Mouse (Mus musculus): ENCODE results near the gene Mettl23. TPM values are rescaled to one million over a fixed set of nuclear protein-coding genes. Genes with fewer than 3 reads are reported as not detected.
A peak's percentile ranks its signal among the peaks of the same experiment; 100 is the strongest.

Gene Mettl23
- polyA plus RNA-seq, 1 experiment from 2014 or later, result 63.7 TPM

DNA sequence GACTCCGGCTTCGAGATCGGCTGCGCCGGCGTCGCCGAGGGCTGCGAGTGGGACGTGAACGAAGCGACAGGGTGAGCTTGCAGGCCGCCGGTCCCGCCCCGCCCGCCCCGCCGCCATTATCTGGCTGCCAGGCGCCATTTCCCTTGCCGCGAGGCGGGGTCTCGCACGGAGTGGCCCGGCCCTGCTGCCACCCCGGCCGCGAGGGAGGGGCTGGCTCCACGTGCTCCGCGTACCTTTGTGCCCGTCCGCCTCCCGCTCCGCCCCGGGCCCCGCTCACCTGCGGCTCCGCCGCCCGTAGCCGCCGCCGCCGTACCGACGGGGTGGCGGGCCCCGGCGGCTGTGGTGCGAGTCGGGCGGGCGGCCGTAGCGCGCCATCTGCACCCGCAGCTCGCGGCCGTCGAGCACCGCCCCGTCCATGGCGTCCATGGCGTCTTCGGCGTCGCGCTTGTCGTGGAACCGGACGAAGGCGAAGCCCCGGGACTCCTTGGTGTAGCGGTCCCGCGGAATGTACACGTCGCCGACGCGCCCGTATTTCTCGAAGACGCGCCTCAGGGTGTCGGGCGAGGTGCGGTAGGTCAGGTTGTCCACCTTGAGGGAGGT, 9.3 kb downstream of the Mettl23 start, which contains the start of gene Mfsd11:
Gene Mfsd11 (plus strand): TSS at position 150 of the 600 bp plus-strand sequence.
- H3K9ac ChIP-seq, result peak within 1 kb of the TSS; percentile 98
- H3K27me3 ChIP-seq (replicated peaks), result no peaks in the 10 kb centered on the region
- WGBS, result under 1% methylated on average over 85 of the region's 91 CpGs
- peak within 1 kb of the TSS; percentile 93 for H3K27ac ChIP-seq
- ATAC-seq (ENCODE audit: low FRiP score, low read depth), result peak; percentile 57
- peaks cover 25% of the 10 kb centered on the region for H3K4me1 ChIP-seq
- H3K4me2 ChIP-seq (replicated peaks), result peak within 1 kb of the TSS; percentile 61
- peak within 1 kb of the TSS; percentile 98 for H3K4me3 ChIP-seq
- H3K36me3 ChIP-seq, result peaks cover 23% of the 10 kb centered on the region
- no peaks in the 10 kb centered on the region for H3K9me3 ChIP-seq

DNA sequence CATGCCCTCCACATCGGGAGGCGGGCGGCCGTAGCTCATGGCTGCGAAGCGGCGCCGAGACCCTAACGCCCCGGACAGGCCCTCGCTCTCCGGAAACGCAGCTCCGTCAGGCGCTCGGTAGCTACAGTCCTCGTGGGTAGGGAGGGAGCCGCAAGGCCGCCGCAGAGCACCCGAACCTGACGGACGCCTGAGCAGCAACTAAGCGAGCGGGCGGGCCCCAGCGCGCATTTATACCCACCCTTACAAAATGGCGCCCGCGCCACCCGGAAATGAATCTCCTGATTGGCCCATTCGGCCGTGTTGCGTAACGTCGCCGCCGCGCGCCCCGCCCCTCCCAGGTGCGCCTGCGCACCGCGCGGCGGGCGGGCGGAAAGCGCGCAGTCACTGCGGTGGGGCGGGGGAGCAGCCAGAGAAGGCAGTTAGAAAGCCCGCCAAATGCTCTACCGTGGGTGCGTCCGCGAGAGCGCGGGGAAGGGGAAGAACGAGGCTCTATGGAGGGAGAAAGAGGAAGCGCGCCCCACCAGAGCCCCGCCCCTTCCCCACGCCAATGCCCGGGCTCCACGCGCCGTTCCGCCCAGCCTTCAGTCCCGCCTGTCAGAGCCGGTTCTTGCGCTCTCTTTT, 9.9 kb downstream of the Mettl23 start, which contains the start of gene Srsf2:
Gene Srsf2 (minus strand): TSS at position 204 of the 621 bp plus-strand sequence.
- Histone ChIP-seq H3K4me2 (replicated peaks) (peak within 1 kb of the TSS; percentile 61), H3K36me3 (peaks cover 18% of the 10 kb centered on the region), H3K27ac (peak within 1 kb of the TSS; percentile 93), H3K4me1 (peaks cover 25% of the 10 kb centered on the region), H3K9ac (peak within 1 kb of the TSS; percentile 98), H3K4me3 (peak within 1 kb of the TSS; percentile 98), H3K27me3 (replicated peaks) (no peaks in the 10 kb centered on the region), H3K9me3 (no peaks in the 10 kb centered on the region)
- under 1% methylated on average over 72 of the region's 74 CpGs for WGBS
- ATAC-seq (ENCODE audit: low FRiP score, low read depth), result peak; percentile 87

DNA sequence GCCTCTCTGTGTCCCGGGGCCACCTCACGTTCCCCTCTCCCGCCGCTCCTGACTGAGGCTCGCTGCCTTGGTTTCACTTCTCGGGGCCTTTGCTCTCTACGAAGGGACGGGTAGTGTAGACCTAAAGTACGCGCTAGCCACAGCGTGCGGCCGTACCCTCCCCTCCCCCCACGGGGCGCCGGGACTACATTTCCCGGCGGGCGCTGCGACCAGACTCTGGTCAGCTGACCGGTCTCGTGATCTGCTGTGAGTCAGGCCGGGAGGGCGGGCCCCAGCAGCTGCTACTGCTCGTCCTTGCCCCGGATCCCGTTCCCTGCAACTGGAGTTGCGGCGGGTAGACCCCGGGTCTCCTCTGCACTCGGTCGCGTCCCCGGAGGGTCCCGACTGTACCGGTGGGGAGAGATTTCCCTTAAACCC, 10.4 kb downstream of the Mettl23 start:
- peak; percentile 93 for ATAC-seq (ENCODE audit: low FRiP score, low read depth)
- peaks cover 15% of the 10 kb centered on the region for H3K36me3 ChIP-seq
- no peaks in the 10 kb centered on the region for H3K9me3 ChIP-seq
- H3K4me1 ChIP-seq, result peaks cover 25% of the 10 kb centered on the region
- H3K27me3 ChIP-seq (replicated peaks), result no peaks in the 10 kb centered on the region
- under 1% methylated on average over 36 of the region's 36 CpGs for WGBS
- H3K9ac ChIP-seq, result peak overlapping the region; percentile 98
- H3K4me3 ChIP-seq, result peak overlapping the region; percentile 98
- peak overlapping the region; percentile 93 for H3K27ac ChIP-seq
- peak overlapping the region; percentile 61 for H3K4me2 ChIP-seq (replicated peaks)

DNA sequence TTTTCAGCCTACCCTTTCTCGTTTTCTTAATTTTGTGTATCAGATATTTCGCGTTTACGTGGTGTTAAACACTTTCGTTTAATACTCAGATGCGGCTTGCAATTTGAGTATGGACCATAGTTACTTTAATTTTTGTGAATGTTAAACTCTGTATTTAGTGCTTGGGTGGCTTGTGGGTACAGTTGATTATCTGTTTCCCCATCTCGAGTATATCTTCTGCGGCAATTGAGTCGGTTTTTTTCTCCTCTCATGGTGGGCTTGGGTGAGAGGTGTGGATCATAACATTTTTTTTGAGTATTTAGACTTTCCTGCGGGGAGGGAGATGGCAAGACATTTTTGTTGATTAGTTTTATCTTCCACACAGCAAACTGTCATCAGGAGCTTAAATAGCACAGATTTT, 11.2 kb downstream of the Mettl23 start:
- WGBS, result 45% methylated on average over 10 of the region's 10 CpGs
- Histone ChIP-seq H3K4me3 (peak overlapping the region; percentile 98), H3K27ac (no peak overlapping the region)

DNA sequence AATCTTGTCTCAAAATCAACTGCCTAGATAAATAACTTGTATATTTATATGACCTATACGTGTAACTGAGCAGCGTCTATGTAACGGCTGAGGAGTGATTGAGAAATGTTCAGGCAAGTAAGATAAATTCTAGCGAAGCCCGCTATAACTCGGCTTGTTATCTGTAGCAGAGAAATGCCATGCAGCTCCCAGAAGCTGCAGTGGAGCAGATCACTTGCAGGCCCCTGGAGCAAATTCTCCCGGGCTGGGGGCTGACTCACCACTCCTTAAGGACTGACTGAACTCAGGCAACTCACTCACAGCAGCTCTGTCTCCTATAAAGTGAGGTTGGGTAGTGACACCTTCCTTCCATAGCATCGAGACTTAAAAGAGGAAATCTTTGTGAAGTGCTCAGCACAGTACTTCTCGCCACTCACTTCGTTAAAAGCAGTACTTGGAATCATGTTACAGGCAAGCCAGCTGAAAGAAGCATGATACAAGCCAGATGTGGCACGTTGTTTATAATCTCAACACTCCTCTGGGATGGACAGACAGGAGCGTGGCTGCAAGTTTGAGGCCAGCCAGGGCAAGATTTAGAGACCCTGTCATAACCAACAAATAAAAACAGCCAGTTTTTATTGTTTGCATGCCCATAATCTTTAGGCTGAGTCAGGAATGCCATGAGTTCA, 14.2 kb downstream of the Mettl23 start:
- Histone ChIP-seq H3K9ac (0 out of 2 replicates have a peak overlapping the region, but pooled peaks have one; percentile 0), H3K4me2 (replicated peaks) (no peak overlapping the region), H3K27ac (no peak overlapping the region), H3K9me3 (no peaks in the 10 kb centered on the region), H3K36me3 (peaks cover 32% of the 10 kb centered on the region), H3K4me3 (no peak overlapping the region), H3K4me1 (peaks cover 16% of the 10 kb centered on the region; the same call in 1 of the 2 replicates), H3K27me3 (replicated peaks) (no peaks in the 10 kb centered on the region)
- 85% methylated on average over 12 of the region's 12 CpGs for WGBS
- ATAC-seq (ENCODE audit: low FRiP score, low read depth), result no peak

More for the DNA sequence above, 11.2 kb downstream of the Mettl23 start:
- H3K4me2 ChIP-seq (replicated peaks), result peak overlapping the region; percentile 61
- peaks cover 25% of the 10 kb centered on the region for H3K4me1 ChIP-seq
- H3K9me3 ChIP-seq, result no peaks in the 10 kb centered on the region
- ATAC-seq (ENCODE audit: low FRiP score, low read depth), result no peak
- peaks cover 12% of the 10 kb centered on the region for H3K36me3 ChIP-seq
- no peaks in the 10 kb centered on the region for H3K27me3 ChIP-seq (replicated peaks)
- H3K9ac ChIP-seq, result peak overlapping the region; percentile 98

DNA sequence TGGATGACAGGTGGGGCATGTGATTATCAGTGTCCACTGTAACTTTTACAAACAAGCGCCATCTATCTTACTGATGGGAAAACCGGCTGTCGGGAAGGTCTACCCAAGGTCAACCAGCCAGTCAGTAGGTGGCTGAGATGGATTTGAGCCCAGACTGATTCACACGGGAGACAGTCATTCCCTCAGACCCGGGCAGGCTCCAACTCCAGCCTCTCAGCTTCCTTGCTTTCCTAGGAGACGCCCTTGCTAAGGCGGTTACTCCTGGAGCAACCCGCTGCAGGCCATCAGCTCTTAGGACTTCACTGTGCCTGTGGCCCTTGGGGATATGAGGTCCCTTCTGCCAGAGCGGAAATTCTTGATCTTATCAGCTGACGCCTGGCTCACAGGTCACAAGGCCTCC, 21.4 kb downstream of the Mettl23 start:
- H3K9me3 ChIP-seq, result no peaks in the 10 kb centered on the region
- no peak overlapping the region for H3K9ac ChIP-seq
- no peak overlapping the region for H3K4me2 ChIP-seq (replicated peaks)
- H3K4me1 ChIP-seq, result no peaks in the 10 kb centered on the region
- no peaks in the 10 kb centered on the region for H3K27me3 ChIP-seq (replicated peaks)
- peaks cover 90% of the 10 kb centered on the region for H3K36me3 ChIP-seq
- H3K4me3 ChIP-seq, result no peak overlapping the region
- no peak overlapping the region for H3K27ac ChIP-seq
- no peak for ATAC-seq (ENCODE audit: low FRiP score, low read depth)
- 87% methylated on average over 10 of the region's 10 CpGs for WGBS

DNA sequence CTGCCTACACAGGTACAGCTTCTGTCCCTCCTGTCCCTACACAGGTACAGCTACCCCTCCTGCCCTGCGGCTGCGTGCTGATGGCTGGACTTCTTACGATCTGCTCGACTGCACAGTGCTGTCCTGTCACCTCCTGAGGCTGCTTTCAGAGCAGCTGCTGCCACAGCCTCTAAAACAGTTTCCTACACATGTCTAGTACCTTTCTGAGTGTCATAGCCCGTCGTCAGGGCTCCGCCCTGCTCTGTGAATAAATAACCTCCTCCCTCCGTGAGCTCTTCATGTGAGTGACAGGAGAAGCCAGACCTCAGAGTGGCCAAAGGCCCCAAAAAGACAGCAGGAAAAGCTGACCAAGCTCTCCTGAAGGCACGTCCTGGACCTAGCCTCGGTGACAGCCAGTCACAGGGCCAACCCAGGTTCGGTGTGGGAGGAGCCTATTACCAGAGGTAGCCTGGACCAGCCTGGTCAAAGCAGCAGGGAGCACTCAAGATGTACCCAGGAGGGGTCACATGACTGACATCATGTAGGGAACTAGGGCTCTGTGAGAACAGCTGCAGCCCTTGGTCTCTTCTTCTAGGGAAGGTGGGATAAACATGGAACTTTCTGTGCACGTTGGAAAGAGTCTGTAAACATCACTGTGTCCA, 23.0 kb downstream of the Mettl23 start:
- H3K27me3 ChIP-seq (replicated peaks), result no peaks in the 10 kb centered on the region
- no peak for ATAC-seq (ENCODE audit: low FRiP score, low read depth)
- H3K9me3 ChIP-seq, result no peaks in the 10 kb centered on the region
- H3K4me2 ChIP-seq (replicated peaks), result no peak overlapping the region
- no peak overlapping the region for H3K4me3 ChIP-seq
- 79% methylated on average over 12 of the region's 12 CpGs for WGBS
- no peak overlapping the region for H3K9ac ChIP-seq
- H3K4me1 ChIP-seq, result no peaks in the 10 kb centered on the region
- peaks cover 82% of the 10 kb centered on the region for H3K36me3 ChIP-seq
- H3K27ac ChIP-seq, result no peak overlapping the region

DNA sequence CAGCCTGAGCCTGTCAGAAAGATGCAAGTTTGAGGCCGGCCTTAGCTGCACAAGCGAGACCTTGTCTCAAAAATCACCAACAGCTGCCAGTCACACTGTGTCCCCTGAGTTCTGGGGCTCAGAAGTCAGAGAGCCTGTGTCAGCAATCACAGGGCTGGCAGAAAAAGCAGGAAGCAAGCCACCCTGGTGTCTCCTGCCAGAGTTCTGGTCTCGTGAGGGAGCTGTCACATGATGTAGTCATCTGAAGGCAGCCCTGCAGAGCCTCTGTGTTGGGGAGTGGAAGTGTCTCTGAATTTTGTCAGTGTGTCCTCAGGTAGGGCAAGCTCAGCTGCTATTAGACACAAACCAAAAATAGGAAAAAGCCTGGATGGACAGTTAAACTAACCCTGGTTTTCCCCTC, 25.1 kb downstream of the Mettl23 start:
- 79% methylated on average over 3 of the region's 3 CpGs for WGBS

DNA sequence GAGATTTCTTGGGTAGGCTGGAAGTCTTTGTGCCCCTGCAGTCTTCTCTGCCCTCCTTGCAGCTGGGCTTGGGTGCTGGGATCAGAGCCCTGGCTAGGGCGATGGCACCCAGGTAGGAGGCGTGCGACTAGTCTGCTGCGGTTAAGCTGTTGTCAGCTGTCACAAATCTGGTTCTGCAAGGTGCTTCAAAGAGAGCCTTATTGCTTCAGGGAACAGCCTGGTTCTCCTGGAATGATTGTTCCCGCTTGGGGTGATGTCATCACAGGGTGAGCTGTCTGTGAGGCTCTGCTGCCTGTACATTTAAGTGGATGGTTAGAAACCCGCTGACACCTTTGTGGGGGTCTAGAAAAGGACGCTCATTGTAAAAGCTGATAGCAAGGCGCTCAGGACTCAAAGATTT, 26.1 kb downstream of the Mettl23 start:
- H3K9ac ChIP-seq, result no peak overlapping the region
- 93% methylated on average over 8 of the region's 8 CpGs for WGBS
- H3K36me3 ChIP-seq, result peaks cover 78% of the 10 kb centered on the region
- H3K27ac ChIP-seq, result no peak overlapping the region
- no peaks in the 10 kb centered on the region for H3K9me3 ChIP-seq
- H3K4me2 ChIP-seq (replicated peaks), result no peak overlapping the region
- no peak for ATAC-seq (ENCODE audit: low FRiP score, low read depth)
- no peaks in the 10 kb centered on the region for H3K27me3 ChIP-seq (replicated peaks)
- H3K4me1 ChIP-seq, result no peaks in the 10 kb centered on the region
- H3K4me3 ChIP-seq, result no peak overlapping the region

More for the DNA sequence above, 25.1 kb downstream of the Mettl23 start:
- Histone ChIP-seq H3K4me3 (no peak overlapping the region), H3K9ac (no peak overlapping the region), H3K9me3 (no peaks in the 10 kb centered on the region), H3K4me2 (replicated peaks) (no peak overlapping the region), H3K27ac (no peak overlapping the region), H3K27me3 (replicated peaks) (no peaks in the 10 kb centered on the region), H3K36me3 (peaks cover 77% of the 10 kb centered on the region), H3K4me1 (no peaks in the 10 kb centered on the region)
- ATAC-seq (ENCODE audit: low FRiP score, low read depth), result no peak

DNA sequence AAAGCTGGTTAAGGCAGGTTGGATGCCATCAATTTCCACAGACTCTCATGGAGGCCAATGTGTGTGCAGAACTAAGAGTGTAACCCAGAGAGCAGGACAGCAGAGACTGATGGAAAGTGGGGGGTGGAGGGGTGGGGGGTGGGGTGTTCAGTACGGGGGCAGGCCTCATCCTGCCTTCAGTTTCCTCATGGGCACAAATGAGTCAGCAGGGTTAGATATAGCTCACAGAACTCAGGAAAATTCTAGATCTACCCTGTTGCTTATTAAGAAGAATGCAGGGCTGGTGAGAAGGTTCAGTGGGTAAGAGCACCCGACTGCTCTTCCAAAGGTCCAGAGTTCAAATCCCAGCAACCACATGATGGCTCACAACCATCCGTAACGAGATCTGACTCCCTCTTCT, 26.6 kb downstream of the Mettl23 start:
- no peaks in the 10 kb centered on the region for H3K27me3 ChIP-seq (replicated peaks)
- no peak overlapping the region for H3K9ac ChIP-seq
- H3K4me2 ChIP-seq (replicated peaks), result no peak overlapping the region
- H3K27ac ChIP-seq, result no peak overlapping the region
- H3K9me3 ChIP-seq, result no peaks in the 10 kb centered on the region
- WGBS, result 91% methylated on average over 4 of the region's 4 CpGs
- no peak overlapping the region for H3K4me3 ChIP-seq
- no peaks in the 10 kb centered on the region for H3K4me1 ChIP-seq
- no peak for ATAC-seq (ENCODE audit: low FRiP score, low read depth)
- peaks cover 78% of the 10 kb centered on the region for H3K36me3 ChIP-seq

DNA sequence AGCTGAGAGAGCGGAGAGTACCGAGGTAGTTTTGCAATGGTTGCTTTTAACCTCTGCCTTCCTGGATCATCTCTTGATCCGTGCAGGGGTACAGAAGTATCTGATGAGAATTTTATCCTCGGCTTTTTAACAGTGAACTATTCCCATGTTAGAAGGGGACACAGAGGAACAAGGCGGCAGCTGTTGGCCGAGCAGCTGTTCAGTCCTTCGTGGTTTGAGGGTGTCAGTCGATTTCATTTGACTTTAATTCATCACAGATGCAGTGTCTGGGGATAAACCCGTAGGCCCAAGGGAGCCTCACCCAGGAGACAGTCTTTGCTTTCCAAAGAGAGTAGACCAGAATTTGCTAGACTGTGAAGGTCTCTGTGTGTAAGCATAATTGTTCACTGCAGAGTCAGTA, 28.5 kb downstream of the Mettl23 start:
- Histone ChIP-seq H3K4me3 (no peak overlapping the region), H3K9me3 (no peaks in the 10 kb centered on the region), H3K27ac (no peak overlapping the region), H3K4me2 (replicated peaks) (no peak overlapping the region), H3K4me1 (no peaks in the 10 kb centered on the region), H3K36me3 (peaks cover 61% of the 10 kb centered on the region), H3K9ac (no peak overlapping the region), H3K27me3 (replicated peaks) (no peaks in the 10 kb centered on the region)
- no peak for ATAC-seq (ENCODE audit: low FRiP score, low read depth)
- 91% methylated on average over 9 of the region's 9 CpGs for WGBS

DNA sequence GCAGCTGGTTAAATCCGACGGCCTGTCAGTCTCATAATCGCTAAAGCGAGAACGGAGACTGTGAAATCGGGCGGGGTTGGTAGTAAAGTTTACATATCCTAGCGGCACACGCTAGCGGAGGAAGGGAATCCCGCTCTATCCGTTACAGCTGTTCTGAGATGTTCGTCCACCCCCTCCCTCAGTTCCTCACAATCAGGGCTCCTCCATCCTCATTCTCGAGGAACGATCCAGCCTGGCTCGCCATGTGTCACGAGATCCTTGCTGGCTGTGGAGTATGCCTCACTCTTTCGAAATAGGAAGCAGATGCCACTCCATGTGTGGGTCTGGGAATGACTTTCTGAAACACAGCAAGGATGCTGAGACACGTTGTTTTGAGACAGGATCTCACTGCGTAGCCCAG, 30.9 kb downstream of the Mettl23 start:
- Histone ChIP-seq H3K4me1 (no peaks in the 10 kb centered on the region), H3K4me3 (no peak overlapping the region), H3K27ac (no peak overlapping the region), H3K4me2 (replicated peaks) (no peak overlapping the region), H3K9ac (no peak overlapping the region), H3K27me3 (replicated peaks) (no peaks in the 10 kb centered on the region), H3K36me3 (peaks cover 43% of the 10 kb centered on the region), H3K9me3 (no peaks in the 10 kb centered on the region)
- no peak for ATAC-seq (ENCODE audit: low FRiP score, low read depth)
- 93% methylated on average over 20 of the region's 20 CpGs for WGBS

Measured in neural tube, embryonic 12.5 days (tissue).